Mouse (Mus musculus): ENCODE results near the gene Olfr13. TPM values are rescaled to one million over a fixed set of nuclear protein-coding genes. Genes with fewer than 3 reads are reported as not detected.
"Not testable (repeated sequence)": the region's sequence is repeated elsewhere in the genome, so short reads cannot be mapped to it uniquely, and the experiment has no call there.

Gene Olfr13
- polyA plus RNA-seq (2011; ENCODE audit: insufficient read depth, insufficient read length, low read depth, missing spikeins), result not detected in 2 replicates

- H3K4me3 ChIP-seq (ENCODE audit: low read depth, low read length), result no peak within 1 kb of the TSS
- H3K9me3 ChIP-seq (replicated peaks; ENCODE audit: control insufficient read depth, insufficient read depth, low read length, poor library complexity, severe bottlenecking), result no peaks in the 10 kb centered on the region
- no peak within 1 kb of the TSS for H3K9ac ChIP-seq (ENCODE audit: low read depth, poor library complexity, severe bottlenecking)
- H3K4me1 ChIP-seq (ENCODE audit: control insufficient read depth, insufficient read depth, low read length), result no peaks in the 10 kb centered on the region
- no peaks in the 10 kb centered on the region for H3K36me3 ChIP-seq (ENCODE audit: control insufficient read depth, insufficient read depth, low read length, poor library complexity, severe bottlenecking)
- no peak for TF ChIP-seq CTCF (IDR thresholded peaks at IDR 0.05; ENCODE audit: low read depth, low read length)
- TF ChIP-seq EP300 (IDR thresholded peaks at IDR 0.05; ENCODE audit: insufficient read depth, low read depth, low read length), result no peak
- TF ChIP-seq POLR2A (IDR thresholded peaks at IDR 0.05; ENCODE audit: insufficient read depth, low read length), result no peak
- no peaks in the 10 kb centered on the region for H3K27me3 ChIP-seq (ENCODE audit: control insufficient read depth, insufficient read depth, low read length, poor library complexity, severe bottlenecking)
- H3K27ac ChIP-seq (ENCODE audit: insufficient read depth, low read length), result no peak within 1 kb of the TSS
Measured at GRCm38 (mm10) chr6:43171840-43172239, at the start of gene Olfr13. Gene Olfr13 (plus strand): TSS chr6:43172140.

GRCm38 (mm10) chr6:43146267-43146666 lies 25.7 kb upstream of the Olfr13 start, which contains the start of gene Olfr237-ps1:
Gene Olfr237-ps1 (plus strand): TSS chr6:43146567.
- H3K27ac ChIP-seq (ENCODE audit: insufficient read depth, low read length); H3K27me3 ChIP-seq (ENCODE audit: control insufficient read depth, insufficient read depth, low read length, poor library complexity, severe bottlenecking); H3K9me3 ChIP-seq (replicated peaks; ENCODE audit: control insufficient read depth, insufficient read depth, low read length, poor library complexity, severe bottlenecking); H3K4me3 ChIP-seq (ENCODE audit: low read depth, low read length); H3K36me3 ChIP-seq (ENCODE audit: control insufficient read depth, insufficient read depth, low read length, poor library complexity, severe bottlenecking); H3K4me1 ChIP-seq (ENCODE audit: control insufficient read depth, insufficient read depth, low read length); H3K9ac ChIP-seq (ENCODE audit: low read depth, poor library complexity, severe bottlenecking): not testable (repeated sequence)

- Histone ChIP-seq H3K9ac (ENCODE audit: low read depth, poor library complexity, severe bottlenecking) (no peak overlapping the region), H3K27ac (ENCODE audit: insufficient read depth, low read length) (no peak overlapping the region), H3K4me3 (ENCODE audit: low read depth, low read length) (no peak overlapping the region), H3K9me3 (replicated peaks; ENCODE audit: control insufficient read depth, insufficient read depth, low read length, poor library complexity, severe bottlenecking) (no peaks in the 10 kb centered on the region), H3K27me3 (ENCODE audit: control insufficient read depth, insufficient read depth, low read length, poor library complexity, severe bottlenecking) (no peaks in the 10 kb centered on the region), H3K36me3 (ENCODE audit: control insufficient read depth, insufficient read depth, low read length, poor library complexity, severe bottlenecking) (no peaks in the 10 kb centered on the region), H3K4me1 (ENCODE audit: control insufficient read depth, insufficient read depth, low read length) (no peaks in the 10 kb centered on the region)
- TF ChIP-seq POLR2A (IDR thresholded peaks at IDR 0.05; ENCODE audit: insufficient read depth, low read length), result no peak
- no peak for TF ChIP-seq CTCF (IDR thresholded peaks at IDR 0.05; ENCODE audit: low read depth, low read length)
- no peak for TF ChIP-seq EP300 (IDR thresholded peaks at IDR 0.05; ENCODE audit: insufficient read depth, low read depth, low read length)
Measured at GRCm38 (mm10) chr6:43159502-43159901, 12.4 kb upstream of the Olfr13 start.

- TF ChIP-seq CTCF (IDR thresholded peaks at IDR 0.05; ENCODE audit: low read depth, low read length), result no peak
- TF ChIP-seq POLR2A (IDR thresholded peaks at IDR 0.05; ENCODE audit: insufficient read depth, low read length), result no peak
- TF ChIP-seq EP300 (IDR thresholded peaks at IDR 0.05; ENCODE audit: insufficient read depth, low read depth, low read length), result no peak
- no peaks in the 10 kb centered on the region for H3K4me1 ChIP-seq (ENCODE audit: control insufficient read depth, insufficient read depth, low read length)
- H3K27me3 ChIP-seq (ENCODE audit: control insufficient read depth, insufficient read depth, low read length, poor library complexity, severe bottlenecking), result no peaks in the 10 kb centered on the region
- no peak within 1 kb of the TSS for H3K9ac ChIP-seq (ENCODE audit: low read depth, poor library complexity, severe bottlenecking)
- H3K36me3 ChIP-seq (ENCODE audit: control insufficient read depth, insufficient read depth, low read length, poor library complexity, severe bottlenecking), result no peaks in the 10 kb centered on the region
- no peak within 1 kb of the TSS for H3K27ac ChIP-seq (ENCODE audit: insufficient read depth, low read length)
- H3K4me3 ChIP-seq (ENCODE audit: low read depth, low read length), result no peak within 1 kb of the TSS
- H3K9me3 ChIP-seq (replicated peaks; ENCODE audit: control insufficient read depth, insufficient read depth, low read length, poor library complexity, severe bottlenecking), result no peaks in the 10 kb centered on the region
Measured at GRCm38 (mm10) chr6:43162982-43163381, 9.0 kb upstream of the Olfr13 start, which contains the start of gene Olfr437. Gene Olfr437 (plus strand): TSS chr6:43163282.

GRCm38 (mm10) chr6:43167246-43167645 lies 4.7 kb upstream of the Olfr13 start:
- H3K4me3 ChIP-seq (ENCODE audit: low read depth, low read length), result no peak overlapping the region
- no peak overlapping the region for H3K9ac ChIP-seq (ENCODE audit: low read depth, poor library complexity, severe bottlenecking)
- no peak for TF ChIP-seq EP300 (IDR thresholded peaks at IDR 0.05; ENCODE audit: insufficient read depth, low read depth, low read length)
- TF ChIP-seq CTCF (IDR thresholded peaks at IDR 0.05; ENCODE audit: low read depth, low read length), result no peak
- TF ChIP-seq POLR2A (IDR thresholded peaks at IDR 0.05; ENCODE audit: insufficient read depth, low read length), result no peak
- no peak overlapping the region for H3K27ac ChIP-seq (ENCODE audit: insufficient read depth, low read length)
- H3K36me3 ChIP-seq (ENCODE audit: control insufficient read depth, insufficient read depth, low read length, poor library complexity, severe bottlenecking), result no peaks in the 10 kb centered on the region
- H3K4me1 ChIP-seq (ENCODE audit: control insufficient read depth, insufficient read depth, low read length), result no peaks in the 10 kb centered on the region
- H3K27me3 ChIP-seq (ENCODE audit: control insufficient read depth, insufficient read depth, low read length, poor library complexity, severe bottlenecking), result no peaks in the 10 kb centered on the region
- no peaks in the 10 kb centered on the region for H3K9me3 ChIP-seq (replicated peaks; ENCODE audit: control insufficient read depth, insufficient read depth, low read length, poor library complexity, severe bottlenecking)

GRCm38 (mm10) chr6:43178129-43178528 lies 6.2 kb downstream of the Olfr13 start:
- Histone ChIP-seq H3K4me3 (ENCODE audit: low read depth, low read length) (no peak overlapping the region), H3K9ac (ENCODE audit: low read depth, poor library complexity, severe bottlenecking) (no peak overlapping the region), H3K27me3 (ENCODE audit: control insufficient read depth, insufficient read depth, low read length, poor library complexity, severe bottlenecking) (no peaks in the 10 kb centered on the region), H3K36me3 (ENCODE audit: control insufficient read depth, insufficient read depth, low read length, poor library complexity, severe bottlenecking) (no peaks in the 10 kb centered on the region), H3K9me3 (replicated peaks; ENCODE audit: control insufficient read depth, insufficient read depth, low read length, poor library complexity, severe bottlenecking) (no peaks in the 10 kb centered on the region), H3K4me1 (ENCODE audit: control insufficient read depth, insufficient read depth, low read length) (no peaks in the 10 kb centered on the region), H3K27ac (ENCODE audit: insufficient read depth, low read length) (no peak overlapping the region)
- TF ChIP-seq POLR2A (IDR thresholded peaks at IDR 0.05; ENCODE audit: insufficient read depth, low read length), result no peak
- TF ChIP-seq CTCF (IDR thresholded peaks at IDR 0.05; ENCODE audit: low read depth, low read length), result no peak
- no peak for TF ChIP-seq EP300 (IDR thresholded peaks at IDR 0.05; ENCODE audit: insufficient read depth, low read depth, low read length)

Measured in ES-Bruce4 (cell line).